Mouse (Mus musculus) monocyte, adult 5-6 weeks (primary cell): ENCODE results near the gene Tnni3k. TPM values are rescaled to one million over a fixed set of nuclear protein-coding genes. Genes with fewer than 3 reads are reported as not detected.

Source experiments
- ATAC-seq: fragments of 153-309, 156-312 bp; replicated peaks from 2 replicates; pipeline ENCODE4 v1.8.0; 2017; ENCODE audit warnings: mild to moderate bottlenecking; ENCODE audit not compliant: low TSS enrichment, insufficient number of reproducible peaks, severe bottlenecking, poor library complexity, low FRiP score
- total RNA-seq: library from RNA; stranded (forward); fragments of 200-1000, 200-491, 200-594 nt; gene quantifications from 3 replicates; pipeline ENCODE4 v1.2.3, GENCODE M21; 2017

Gene Tnni3k
- total RNA-seq, 1 experiment from 2014 or later: not detected

DNA sequence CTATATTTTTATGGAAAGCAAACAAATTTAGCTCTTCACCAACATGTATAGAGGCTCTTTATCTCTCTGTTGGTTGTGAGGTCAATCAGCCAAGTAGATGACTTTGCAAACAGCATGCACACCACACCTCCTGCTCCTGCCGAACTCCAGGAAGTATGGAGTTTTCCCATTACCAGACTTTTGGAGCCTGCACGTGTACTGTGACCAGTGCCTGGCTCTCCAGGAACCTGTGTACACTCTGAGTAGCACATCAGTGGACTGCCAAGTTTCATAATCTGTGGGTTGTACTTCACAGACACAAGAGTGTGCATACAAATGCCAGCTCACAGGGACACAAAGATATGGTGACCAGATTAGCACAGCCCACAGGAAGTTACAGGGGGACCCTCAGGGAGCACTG is 84.2 kb downstream of the Tnni3k start:
- no peak for ATAC-seq

DNA sequence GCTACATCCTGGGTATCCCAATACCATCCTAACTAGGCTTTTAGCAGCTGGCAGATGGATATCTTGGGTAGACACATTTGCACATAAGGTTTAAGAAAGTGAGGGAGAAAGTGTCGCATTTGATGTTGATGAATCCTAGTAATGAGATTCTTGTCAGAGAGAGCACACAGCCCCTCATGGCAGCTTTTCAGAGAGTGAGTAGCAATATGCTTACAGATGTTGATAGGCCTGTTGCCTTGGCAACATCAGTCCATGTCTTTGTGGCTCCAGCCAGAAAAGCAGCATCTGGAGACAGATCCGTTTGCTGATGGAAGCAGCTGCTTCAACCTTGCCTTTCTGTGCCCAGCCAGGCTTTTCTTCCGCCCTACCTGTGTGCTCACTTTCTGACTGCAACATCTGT is 93.9 kb downstream of the Tnni3k start:
- ATAC-seq: no peak

DNA sequence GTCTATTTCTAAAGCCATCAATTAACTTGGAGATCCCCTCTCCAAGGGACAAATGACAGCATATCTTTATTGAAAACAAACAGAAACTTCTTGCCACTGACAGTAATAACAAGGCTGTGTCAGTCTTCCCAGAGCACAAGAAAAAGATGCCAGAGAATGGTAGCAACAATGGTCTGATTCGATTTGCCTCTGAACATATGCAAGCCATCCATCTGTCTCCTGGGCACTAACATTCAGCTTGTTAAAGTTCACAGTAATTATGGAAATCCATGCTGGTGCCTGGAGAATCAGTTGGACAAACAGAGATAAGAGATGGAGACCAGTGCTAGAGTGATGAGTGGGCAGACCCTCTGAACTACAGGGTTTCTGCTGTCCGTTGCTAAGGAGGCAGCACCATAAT is 102.1 kb downstream of the Tnni3k start:
- ATAC-seq: no peak

DNA sequence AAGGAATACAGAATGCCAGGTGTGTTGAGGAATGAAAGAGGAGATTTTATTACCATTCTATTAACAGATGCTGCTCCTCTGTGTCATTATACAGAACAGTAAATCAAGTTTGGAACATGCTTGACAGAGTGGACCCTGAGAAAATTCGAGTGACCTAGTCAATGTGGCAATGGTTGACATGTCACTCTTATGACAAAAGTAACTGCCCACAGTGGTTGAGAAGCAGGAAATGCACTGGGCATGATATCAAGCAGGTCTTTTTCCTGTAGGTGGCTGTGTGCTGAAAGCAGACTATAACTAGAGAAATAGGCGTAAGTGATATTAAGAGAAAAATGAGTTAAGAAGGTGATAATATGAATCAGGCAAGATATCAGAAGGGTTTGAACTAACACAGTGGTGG is 105.7 kb downstream of the Tnni3k start:
- no peak for ATAC-seq

DNA sequence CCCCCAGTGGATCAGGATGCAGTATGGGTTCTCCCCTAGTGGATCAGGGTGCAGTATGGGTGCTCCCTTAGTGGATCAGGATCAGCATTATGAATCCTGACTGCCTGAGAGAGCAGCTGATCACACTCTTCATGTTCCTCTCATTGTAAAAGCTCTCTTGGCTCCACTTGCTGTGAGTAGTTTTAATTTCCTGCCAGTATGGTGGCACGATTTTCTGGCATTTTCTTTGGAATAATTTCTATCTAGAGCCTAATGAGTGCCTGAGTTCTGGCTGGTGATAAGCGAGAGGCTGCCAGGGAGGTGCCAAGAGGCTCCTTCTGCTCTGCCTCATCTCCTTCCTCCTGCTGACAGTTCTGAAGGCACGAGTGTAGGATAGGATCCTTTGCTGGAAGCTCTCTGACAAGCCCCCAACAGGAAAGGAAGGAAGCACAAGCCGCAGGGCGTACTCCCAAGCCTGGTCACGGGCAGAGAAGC is 109.5 kb downstream of the Tnni3k start:
- no peak for ATAC-seq

- no peak for ATAC-seq
These were observed 127.5 kb downstream of the Tnni3k start for GRCm38 (mm10) chr3:154927757-154928156.

- ATAC-seq: no peak
These were observed 130.3 kb downstream of the Tnni3k start for GRCm38 (mm10) chr3:154924936-154925335.

DNA sequence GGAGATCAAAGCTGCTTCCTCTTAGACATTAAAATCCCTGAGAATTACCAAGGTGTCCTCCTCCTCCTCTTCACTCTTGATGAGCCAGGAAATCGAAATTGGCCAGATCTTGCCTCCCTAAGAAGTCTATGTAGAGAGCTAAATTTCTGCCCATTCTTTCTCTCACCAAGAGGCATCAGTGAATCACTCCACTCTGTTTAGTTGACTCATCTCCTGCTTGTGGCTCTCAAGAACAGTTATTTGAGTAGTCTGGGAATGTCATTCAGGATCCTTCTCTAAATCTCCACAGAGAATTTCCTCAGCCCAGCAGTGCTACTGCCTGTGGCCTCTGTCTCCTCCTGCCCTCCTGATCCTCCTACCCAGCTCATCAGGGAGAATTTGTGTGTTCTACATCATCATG is 139.6 kb downstream of the Tnni3k start:
- ATAC-seq: no peak

GRCm38 (mm10) chr3:154913641-154914040 is 141.6 kb downstream of the Tnni3k start:
- ATAC-seq: no peak

- ATAC-seq: no peak
These were observed 158.5 kb downstream of the Tnni3k start for GRCm38 (mm10) chr3:154896737-154897136.

- ATAC-seq: no peak
These were observed 162.0 kb downstream of the Tnni3k start for GRCm38 (mm10) chr3:154893225-154893624.

- ATAC-seq: no peak
These were observed 169.8 kb downstream of the Tnni3k start for GRCm38 (mm10) chr3:154885452-154885851.

- no peak for ATAC-seq
These were observed 170.2 kb downstream of the Tnni3k start for GRCm38 (mm10) chr3:154885048-154885447.

GRCm38 (mm10) chr3:154881428-154881986 is 173.7 kb downstream of the Tnni3k start:
- ATAC-seq: no peak

DNA sequence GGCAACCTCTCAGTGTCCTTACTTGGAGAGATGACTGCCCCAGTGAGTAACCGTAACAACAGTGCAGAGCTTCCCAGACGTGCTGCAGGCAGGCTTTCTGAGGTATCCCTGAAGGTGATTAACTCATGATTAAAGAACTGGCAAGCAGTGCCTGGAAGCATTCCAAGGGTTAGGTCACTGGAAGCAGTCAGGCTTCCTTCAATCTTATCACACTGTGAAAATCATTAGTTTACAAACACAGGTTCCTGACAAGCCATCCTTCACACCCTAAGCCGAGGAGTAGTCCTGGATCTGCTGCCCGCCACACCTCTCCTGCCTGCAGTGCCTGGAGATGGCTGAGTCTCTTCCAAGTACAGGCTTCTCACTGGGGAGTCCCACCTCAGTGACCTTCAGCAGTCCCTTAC is 174.7 kb downstream of the Tnni3k start:
- ATAC-seq: no peak

GRCm38 (mm10) chr3:154880108-154880507 is 175.1 kb downstream of the Tnni3k start:
- ATAC-seq: no peak

GRCm38 (mm10) chr3:154879515-154879914 is 175.7 kb downstream of the Tnni3k start:
- ATAC-seq: no peak

DNA sequence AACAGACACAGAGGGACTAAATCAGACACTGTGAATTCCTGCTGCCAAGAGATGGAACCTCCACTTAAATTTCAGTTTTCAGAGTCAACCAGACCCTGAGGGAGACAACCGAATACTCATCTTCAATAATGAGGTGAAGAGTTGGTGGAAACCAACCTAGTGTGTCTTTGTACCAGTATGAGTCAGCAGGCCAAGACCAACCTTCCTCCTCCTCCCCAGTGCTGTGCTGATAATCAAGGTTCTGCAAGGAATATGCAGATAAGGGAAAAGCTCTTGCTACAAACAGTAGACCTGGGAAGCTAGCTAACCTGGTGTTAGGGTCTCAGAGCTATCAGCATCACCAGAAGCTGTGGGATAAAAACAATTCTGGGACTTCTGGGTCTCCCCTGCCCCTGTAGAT is 176.1 kb downstream of the Tnni3k start:
- no peak for ATAC-seq

DNA sequence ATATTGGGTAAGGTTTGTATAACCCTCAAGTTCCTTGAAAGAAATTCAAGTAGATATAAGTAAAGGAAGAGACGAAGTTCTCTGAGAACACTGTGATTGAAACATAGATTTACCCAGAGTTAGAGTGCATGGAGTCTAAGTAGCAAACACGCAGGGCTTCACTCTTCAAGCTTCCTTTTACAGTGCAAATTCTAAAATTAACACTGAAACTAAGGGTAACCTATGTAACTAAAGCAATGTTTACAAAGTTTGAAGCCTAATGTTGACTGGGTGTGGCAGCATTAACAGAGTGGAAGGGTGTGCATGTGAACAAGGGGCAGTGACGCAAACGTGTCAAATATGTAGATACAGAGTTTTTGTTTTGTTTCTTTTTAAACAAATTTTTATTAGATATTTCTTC is 186.4 kb downstream of the Tnni3k start:
- ATAC-seq: no peak

GRCm38 (mm10) chr3:154861921-154862320 is 193.3 kb downstream of the Tnni3k start:
- ATAC-seq: no peak

DNA sequence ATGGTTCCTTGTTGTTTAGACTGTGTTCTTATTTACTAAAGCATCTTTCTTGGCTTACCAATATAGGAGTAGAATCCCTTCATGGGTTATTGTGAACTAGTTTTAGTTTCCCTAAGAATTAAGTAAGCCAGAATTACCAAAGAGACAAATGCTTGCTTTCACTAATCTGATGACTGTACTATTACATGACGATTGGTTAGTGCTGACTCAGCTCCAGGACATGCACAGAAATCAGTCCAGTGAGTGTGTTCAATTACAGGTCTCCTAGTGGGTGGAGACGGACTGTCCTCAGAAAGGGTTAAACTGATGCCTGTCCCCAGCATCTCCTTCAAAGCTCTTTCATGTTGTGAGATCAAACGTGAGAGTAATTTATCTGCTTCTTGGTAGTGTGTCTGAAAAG is 195.5 kb downstream of the Tnni3k start:
- no peak for ATAC-seq
